Mouse (Mus musculus): ENCODE results near the gene Dlgap4.

Dlgap4 gene

GRCm38 (mm10) chr2:156722071-156722575, 108.6 kb downstream of the Dlgap4 start:
- in situ Hi-C loops (cut with MboI; ENCODE audit: low pct_unique_long_range_greater_than_20kb in 1 of 2, low sequenced_read_pairs in 2 of 2, unreplicated experiment in 1 of 2): loop anchor here in 1 of 2 experiments (25.0 kb wide), 1 partner anchor 185 kb away; the partner anchor contains the start of gene Aar2

GRCm38 (mm10) chr2:156722752-156723151, 109.2 kb downstream of the Dlgap4 start:
- in situ Hi-C loops (cut with MboI; ENCODE audit: low pct_unique_long_range_greater_than_20kb in 1 of 2, low sequenced_read_pairs in 2 of 2, unreplicated experiment in 1 of 2): loop anchor here in 1 of 2 experiments (25.0 kb wide), 1 partner anchor 185 kb away; the partner anchor contains the start of gene Aar2

- in situ Hi-C loops (cut with MboI; ENCODE audit: low pct_unique_long_range_greater_than_20kb in 1 of 2, low sequenced_read_pairs in 2 of 2, unreplicated experiment in 1 of 2): loop anchor here in 1 of 2 experiments (25.0 kb wide), 1 partner anchor 187 kb away; the partner anchor contains the start of gene Aar2
Observed at GRCm38 (mm10) chr2:156723899-156724523, 110.5 kb downstream of the Dlgap4 start.

GRCm38 (mm10) chr2:156724871-156725270, 111.4 kb downstream of the Dlgap4 start:
- in situ Hi-C loops (cut with MboI; ENCODE audit: low pct_unique_long_range_greater_than_20kb in 1 of 2, low sequenced_read_pairs in 2 of 2, unreplicated experiment in 1 of 2): loop anchor here in 1 of 2 experiments (25.0 kb wide), 1 partner anchor 188 kb away; the partner anchor contains the start of gene Aar2

- in situ Hi-C loops (cut with MboI; ENCODE audit: low pct_unique_long_range_greater_than_20kb in 1 of 2, low sequenced_read_pairs in 2 of 2, unreplicated experiment in 1 of 2): no loop called here
Observed at GRCm38 (mm10) chr2:156726344-156726743, 112.8 kb downstream of the Dlgap4 start.

- in situ Hi-C loops (cut with MboI; ENCODE audit: low pct_unique_long_range_greater_than_20kb in 1 of 2, low sequenced_read_pairs in 2 of 2, unreplicated experiment in 1 of 2): no loop called here
Observed at GRCm38 (mm10) chr2:156726878-156727277, 113.4 kb downstream of the Dlgap4 start.

- in situ Hi-C loops (cut with MboI; ENCODE audit: low pct_unique_long_range_greater_than_20kb in 1 of 2, low sequenced_read_pairs in 2 of 2, unreplicated experiment in 1 of 2): no loop called here
Observed at GRCm38 (mm10) chr2:156729537-156730469, 116.3 kb downstream of the Dlgap4 start.

- in situ Hi-C loops (cut with MboI; ENCODE audit: low pct_unique_long_range_greater_than_20kb in 1 of 2, low sequenced_read_pairs in 2 of 2, unreplicated experiment in 1 of 2): no loop called here
Observed at GRCm38 (mm10) chr2:156730501-156730921, 117.0 kb downstream of the Dlgap4 start.

- in situ Hi-C loops (cut with MboI; ENCODE audit: low pct_unique_long_range_greater_than_20kb in 1 of 2, low sequenced_read_pairs in 2 of 2, unreplicated experiment in 1 of 2): no loop called here
Observed at GRCm38 (mm10) chr2:156731592-156731991, 118.1 kb downstream of the Dlgap4 start.

GRCm38 (mm10) chr2:156732109-156732508, 118.6 kb downstream of the Dlgap4 start:
- in situ Hi-C loops (cut with MboI; ENCODE audit: low pct_unique_long_range_greater_than_20kb in 1 of 2, low sequenced_read_pairs in 2 of 2, unreplicated experiment in 1 of 2): no loop called here

- in situ Hi-C loops (cut with MboI; ENCODE audit: low pct_unique_long_range_greater_than_20kb in 1 of 2, low sequenced_read_pairs in 2 of 2, unreplicated experiment in 1 of 2): no loop called here
Observed at GRCm38 (mm10) chr2:156735761-156736335, 122.3 kb downstream of the Dlgap4 start.

- in situ Hi-C loops (cut with MboI; ENCODE audit: low pct_unique_long_range_greater_than_20kb in 1 of 2, low sequenced_read_pairs in 2 of 2, unreplicated experiment in 1 of 2): no loop called here
Observed at GRCm38 (mm10) chr2:156736846-156737245, 123.3 kb downstream of the Dlgap4 start.

GRCm38 (mm10) chr2:156737976-156738375, 124.5 kb downstream of the Dlgap4 start:
- in situ Hi-C loops (cut with MboI; ENCODE audit: low pct_unique_long_range_greater_than_20kb in 1 of 2, low sequenced_read_pairs in 2 of 2, unreplicated experiment in 1 of 2): no loop called here

- in situ Hi-C loops (cut with MboI; ENCODE audit: low pct_unique_long_range_greater_than_20kb in 1 of 2, low sequenced_read_pairs in 2 of 2, unreplicated experiment in 1 of 2): no loop called here
Observed at GRCm38 (mm10) chr2:156741265-156741664, 127.8 kb downstream of the Dlgap4 start.

GRCm38 (mm10) chr2:156741998-156742397, 128.5 kb downstream of the Dlgap4 start:
- in situ Hi-C loops (cut with MboI; ENCODE audit: low pct_unique_long_range_greater_than_20kb in 1 of 2, low sequenced_read_pairs in 2 of 2, unreplicated experiment in 1 of 2): no loop called here

- in situ Hi-C loops (cut with MboI; ENCODE audit: low pct_unique_long_range_greater_than_20kb in 1 of 2, low sequenced_read_pairs in 2 of 2, unreplicated experiment in 1 of 2): no loop called here
Observed at GRCm38 (mm10) chr2:156743248-156743647, 129.7 kb downstream of the Dlgap4 start.

- in situ Hi-C loops (cut with MboI; ENCODE audit: low pct_unique_long_range_greater_than_20kb in 1 of 2, low sequenced_read_pairs in 2 of 2, unreplicated experiment in 1 of 2): no loop called here
Observed at GRCm38 (mm10) chr2:156744414-156744813, 130.9 kb downstream of the Dlgap4 start.

GRCm38 (mm10) chr2:156747315-156747714, 133.8 kb downstream of the Dlgap4 start:
- in situ Hi-C loops (cut with MboI; ENCODE audit: low pct_unique_long_range_greater_than_20kb in 1 of 2, low sequenced_read_pairs in 2 of 2, unreplicated experiment in 1 of 2): no loop called here

GRCm38 (mm10) chr2:156749687-156750086, 136.2 kb downstream of the Dlgap4 start:
- in situ Hi-C loops (cut with MboI; ENCODE audit: low pct_unique_long_range_greater_than_20kb in 1 of 2, low sequenced_read_pairs in 2 of 2, unreplicated experiment in 1 of 2): no loop called here
